1 mouse cellular context compared by ENCODE assay signal in the genomic region with DNA sequence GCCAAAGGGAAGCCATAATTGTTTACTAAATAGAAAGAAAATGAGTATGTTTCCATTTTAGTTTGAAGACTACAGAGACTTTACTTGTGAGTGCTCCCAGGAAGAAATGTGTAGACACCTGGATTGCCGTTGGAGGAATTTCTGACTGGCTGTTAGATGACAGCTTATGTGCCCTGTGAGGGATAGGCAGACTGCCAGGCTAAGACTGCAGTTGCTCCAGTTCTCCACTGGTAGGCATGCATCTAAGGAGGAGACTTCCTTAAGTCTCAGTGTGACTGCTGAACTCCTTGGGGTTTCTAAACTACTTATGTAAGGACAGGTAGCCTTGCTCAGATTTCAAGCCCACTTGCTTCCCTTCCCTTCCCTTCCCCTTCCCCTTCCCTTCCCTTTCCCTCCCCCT.
TF ChIP-seq lines count a peak whose summit lies in the region.

No protein-coding gene starts in this region.

TF ChIP-seq in MEL, 35 proteins besides CTCF, POLR2A, EP300 and RAD21 (continued from another document):
- TF ChIP-seq KAT2A (conservative IDR thresholded peaks at IDR 0.05; ENCODE audit: low read depth, low read length) (no peak), ZKSCAN1 (IDR thresholded peaks at IDR 0.05; ENCODE audit: low read depth, low read length) (no peak)
TF ChIP-seq in MEL: peak in this region for 0.
